Mouse (Mus musculus) ES-Bruce4 (cell line): ENCODE results near the gene Hcfc1. TPM values are rescaled to one million over a fixed set of nuclear protein-coding genes. Genes with fewer than 3 reads are reported as not detected.

Source experiments
- H3K27ac ChIP-seq: 2 replicates; pipeline ENCODE4 v1.5.1; 2012; ENCODE audit warnings: low read length, inconsistent platforms; ENCODE audit not compliant: insufficient read depth
- H3K27me3 ChIP-seq: 2 replicates; pipeline ENCODE4 v1.6.1; 2012; ENCODE audit warnings: mild to moderate bottlenecking, low read length, inconsistent platforms; ENCODE audit not compliant: control insufficient read depth, poor library complexity, insufficient read depth, severe bottlenecking
- H3K36me3 ChIP-seq: 2 replicates; pipeline ENCODE4 v1.6.1; 2012; ENCODE audit warnings: inconsistent platforms, mild to moderate bottlenecking, low read length, moderate library complexity; ENCODE audit not compliant: control insufficient read depth, poor library complexity, insufficient read depth, severe bottlenecking
- H3K4me1 ChIP-seq: one replicate; pipeline ENCODE4 v1.8.1; 2011; ENCODE audit warnings: low read length; ENCODE audit not compliant: control insufficient read depth, insufficient read depth
- H3K4me3 ChIP-seq: 2 replicates; pipeline ENCODE4 v1.5.1; 2011; ENCODE audit warnings: low read depth, mild to moderate bottlenecking, low read length
- H3K9ac ChIP-seq: 2 replicates; pipeline ENCODE4 v1.6.1; 2012; ENCODE audit warnings: low read depth, mild to moderate bottlenecking, inconsistent platforms; ENCODE audit not compliant: poor library complexity, severe bottlenecking
- H3K9me3 ChIP-seq: replicated peaks from 2 replicates; pipeline ENCODE4 v1.6.1; 2012; ENCODE audit warnings: mild to moderate bottlenecking, low read length, inconsistent platforms; ENCODE audit not compliant: control insufficient read depth, poor library complexity, insufficient read depth, severe bottlenecking
- CTCF ChIP-seq: IDR thresholded peaks from one replicate; pipeline ENCODE4 v1.8.1; 2011; ENCODE audit warnings: low read depth, low read length
- EP300 ChIP-seq: IDR thresholded peaks from 2 replicates; pipeline ENCODE4 v1.6.1; 2011; ENCODE audit warnings: low read depth, low read length; ENCODE audit not compliant: insufficient read depth
- POLR2A ChIP-seq: IDR thresholded peaks from one replicate; pipeline ENCODE4 v1.8.1; 2011; ENCODE audit warnings: low read length; ENCODE audit not compliant: insufficient read depth
- polyA plus RNA-seq: library from polyadenylated mRNA; stranded (reverse); fragments of >200 nt; gene quantifications from 2 replicates; pipeline ENCODE4 v1.2.4, GENCODE M21; 2011; ENCODE audit warnings: low read depth; ENCODE audit not compliant: missing spikeins, insufficient read depth, insufficient read length

Gene Hcfc1
- polyA plus RNA-seq, 1 experiment = 91.4 TPM

DNA sequence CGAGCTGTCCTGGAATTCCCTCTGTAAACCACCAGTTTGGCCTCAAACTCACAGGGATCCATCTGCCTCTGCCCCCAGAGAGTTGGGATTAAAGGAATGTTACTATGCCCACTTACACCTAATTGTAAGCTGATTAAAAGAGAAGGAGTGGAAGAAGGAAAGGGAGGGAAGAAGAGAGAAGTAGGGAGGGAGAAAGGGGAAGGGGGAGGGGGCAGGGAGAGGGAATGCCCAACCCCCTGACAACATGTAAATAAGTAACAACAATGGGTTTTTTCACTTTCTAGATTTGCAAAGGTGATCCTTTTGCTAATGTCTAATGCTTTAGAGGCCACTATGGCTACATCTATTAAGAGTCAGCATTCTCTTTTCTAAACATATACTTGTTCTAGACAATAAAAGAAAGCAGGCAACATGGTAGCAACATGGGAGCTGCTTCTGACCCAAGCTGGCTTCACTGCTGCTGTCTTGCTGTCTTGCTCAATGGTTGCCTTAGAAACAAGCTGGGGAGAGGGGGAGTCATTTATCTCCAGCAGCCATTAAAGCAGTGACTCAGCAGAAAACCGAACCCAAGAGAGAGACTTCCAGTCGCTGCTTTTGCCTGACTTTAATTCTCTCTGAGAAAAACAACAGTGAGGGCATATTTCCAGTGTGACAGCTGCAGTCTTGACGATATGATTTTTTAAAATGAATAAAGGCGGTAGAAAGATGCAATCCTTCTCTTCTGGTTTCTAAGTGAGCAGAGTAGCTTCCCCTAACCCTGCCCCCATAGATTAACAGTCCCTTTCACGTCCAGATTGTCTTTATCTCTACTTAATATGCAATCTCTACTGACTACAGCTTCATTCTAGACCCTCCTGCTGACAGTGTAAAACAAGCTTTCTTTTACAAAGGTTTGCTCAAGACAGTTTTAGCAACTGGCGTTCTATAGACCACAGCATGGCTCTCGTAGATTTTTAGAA, 33.0 kb upstream of the Hcfc1 start:
- Histone ChIP-seq H3K4me3 (no peak overlapping the region), H3K9ac (peak overlapping the region; percentile 66; the same call in 1 of the 2 replicates), H3K27ac (peak overlapping the region; percentile 97)

DNA sequence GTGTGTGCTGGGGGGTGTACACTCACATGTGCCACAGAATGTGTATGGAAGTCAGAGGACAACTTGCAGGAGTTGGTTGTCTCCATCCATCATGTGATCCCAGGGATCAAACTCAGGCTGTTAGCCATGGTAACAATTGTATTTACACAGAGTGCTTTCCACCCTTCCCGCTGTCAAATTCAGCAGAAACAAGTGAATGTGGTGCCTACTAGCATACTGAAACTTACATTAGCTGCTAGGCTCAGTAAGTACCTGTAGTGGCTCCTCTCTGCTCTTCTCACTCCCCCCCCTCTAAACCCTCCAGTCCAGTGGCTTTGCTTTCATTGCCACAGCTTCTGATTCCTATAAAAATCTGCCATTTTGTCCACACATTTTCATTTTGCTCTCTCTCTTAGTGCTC, 11.6 kb upstream of the Hcfc1 start:
- no peaks in the 10 kb centered on the region for H3K4me1 ChIP-seq
- H3K4me3 ChIP-seq = no peak overlapping the region
- TF ChIP-seq EP300 = no peak
- no peak for TF ChIP-seq POLR2A
- TF ChIP-seq CTCF = no peak
- H3K9me3 ChIP-seq = no peaks in the 10 kb centered on the region
- no peak overlapping the region for H3K27ac ChIP-seq
- H3K36me3 ChIP-seq = no peaks in the 10 kb centered on the region
- H3K27me3 ChIP-seq = no peaks in the 10 kb centered on the region
- H3K9ac ChIP-seq = no peak overlapping the region

More for the DNA sequence above, 33.0 kb upstream of the Hcfc1 start:
- Histone ChIP-seq H3K27me3 (no peaks in the 10 kb centered on the region), H3K36me3 (no peaks in the 10 kb centered on the region), H3K4me1 (no peaks in the 10 kb centered on the region), H3K9me3 (no peaks in the 10 kb centered on the region)
- no peak for TF ChIP-seq POLR2A
- TF ChIP-seq CTCF = no peak
- TF ChIP-seq EP300 = no peak

- no peak for TF ChIP-seq EP300
- no peak for TF ChIP-seq POLR2A
- TF ChIP-seq CTCF = no peak
- Histone ChIP-seq H3K4me1 (no peaks in the 10 kb centered on the region), H3K4me3 (no peak overlapping the region), H3K27ac (no peak overlapping the region), H3K36me3 (no peaks in the 10 kb centered on the region), H3K9ac (no peak overlapping the region), H3K27me3 (no peaks in the 10 kb centered on the region), H3K9me3 (no peaks in the 10 kb centered on the region)
These were observed 10.1 kb upstream of the Hcfc1 start for GRCm38 (mm10) chrX:73976283-73976682.

- TF ChIP-seq CTCF = no peak
- TF ChIP-seq EP300 = no peak
- TF ChIP-seq POLR2A = no peak
- Histone ChIP-seq H3K27ac (no peak overlapping the region), H3K36me3 (no peaks in the 10 kb centered on the region), H3K4me3 (no peak overlapping the region), H3K4me1 (no peaks in the 10 kb centered on the region), H3K27me3 (no peaks in the 10 kb centered on the region), H3K9ac (no peak overlapping the region), H3K9me3 (no peaks in the 10 kb centered on the region)
These were observed 6.6 kb upstream of the Hcfc1 start for GRCm38 (mm10) chrX:73972774-73973173.

- no peak overlapping the region for H3K9ac ChIP-seq
- no peaks in the 10 kb centered on the region for H3K36me3 ChIP-seq
- no peak overlapping the region for H3K27ac ChIP-seq
- no peak overlapping the region for H3K4me3 ChIP-seq
- no peak for TF ChIP-seq POLR2A
- no peak for TF ChIP-seq CTCF
- no peak for TF ChIP-seq EP300
- H3K9me3 ChIP-seq = no peaks in the 10 kb centered on the region
- H3K27me3 ChIP-seq = no peaks in the 10 kb centered on the region
- no peaks in the 10 kb centered on the region for H3K4me1 ChIP-seq
These were observed 4.6 kb upstream of the Hcfc1 start for GRCm38 (mm10) chrX:73970781-73971180.

GRCm38 (mm10) chrX:73969729-73970128, 3.6 kb upstream of the Hcfc1 start:
- Histone ChIP-seq H3K9ac (no peak overlapping the region), H3K9me3 (no peaks in the 10 kb centered on the region), H3K27me3 (no peaks in the 10 kb centered on the region), H3K4me3 (no peak overlapping the region), H3K36me3 (no peaks in the 10 kb centered on the region; the same call in 1 of the 2 replicates), H3K4me1 (no peaks in the 10 kb centered on the region), H3K27ac (no peak overlapping the region)
- TF ChIP-seq EP300 (no peak), POLR2A (no peak), CTCF (no peak)
